Mouse (Mus musculus) limb, embryonic 12.5 days (tissue): ENCODE data around the gene Ano9. TPM values are rescaled to one million over a fixed set of nuclear protein-coding genes. Genes with fewer than 3 reads are reported as not detected.
A peak's percentile ranks its signal among the peaks of the same experiment; 100 is the strongest.

Source experiments
- ATAC-seq: fragments of 200-750 bp; cut with Nextera tagmentation; 2 replicates; pipeline ENCODE4 v1.8.0; 2017; ENCODE audit warnings: low read depth, moderate TSS enrichment; ENCODE audit not compliant: insufficient number of reproducible peaks, insufficient read depth, low FRiP score, low TSS enrichment
- H3K27ac ChIP-seq: fragments of 300-500 bp; sonication (generic); 2 replicates; pipeline ENCODE4 v1.5.1; 2016; ENCODE audit warnings: mild to moderate bottlenecking, moderate library complexity
- H3K27me3 ChIP-seq: fragments of 300-500 bp; sonication (generic); 2 replicates; pipeline ENCODE4 v1.6.1; 2016; ENCODE audit warnings: mild to moderate bottlenecking, moderate library complexity
- H3K36me3 ChIP-seq: fragments of 300-500 bp; sonication (generic); 2 replicates; pipeline ENCODE4 v1.6.1; 2016; ENCODE audit warnings: mild to moderate bottlenecking, moderate library complexity
- H3K4me1 ChIP-seq: fragments of 300-500 bp; sonication (generic); replicated peaks from 2 replicates; pipeline ENCODE4 v1.6.1; 2016
- H3K4me2 ChIP-seq: fragments of 300-500 bp; sonication (generic); 2 replicates; pipeline ENCODE4 v1.6.1; 2016; ENCODE audit warnings: mild to moderate bottlenecking, moderate library complexity
- H3K4me3 ChIP-seq: fragments of 300-500 bp; sonication (generic); replicated peaks from 2 replicates; pipeline ENCODE4 v1.5.1; 2016; ENCODE audit warnings: mild to moderate bottlenecking
- H3K9ac ChIP-seq: fragments of 300-500 bp; sonication (generic); replicated peaks from 2 replicates; pipeline ENCODE4 v1.6.1; 2016; ENCODE audit warnings: mild to moderate bottlenecking, moderate library complexity
- H3K9me3 ChIP-seq: fragments of 300-500 bp; sonication (generic); 2 replicates; pipeline ENCODE4 v1.6.1; 2016; ENCODE audit warnings: mild to moderate bottlenecking, moderate library complexity
- WGBS: fragments of 180-500 bp; shearing (Covaris S2); methylation state at CpG from one replicate; pipeline ENCODE4 v1.1.7; 2016; 5-methylcytosine and 5-hydroxymethylcytosine counted together
- polyA plus RNA-seq: library from polyadenylated mRNA; unstranded; fragments of >200 nt; fragmentation: Nextera tagmentation; extraction: Ambion mirVana; gene quantifications from 2 replicates; pipeline ENCODE4 v1.2.1, GENCODE M21; 2016

Ano9 gene
- polyA plus RNA-seq, 1 experiment from 2014 or later = 2.0 TPM

DNA sequence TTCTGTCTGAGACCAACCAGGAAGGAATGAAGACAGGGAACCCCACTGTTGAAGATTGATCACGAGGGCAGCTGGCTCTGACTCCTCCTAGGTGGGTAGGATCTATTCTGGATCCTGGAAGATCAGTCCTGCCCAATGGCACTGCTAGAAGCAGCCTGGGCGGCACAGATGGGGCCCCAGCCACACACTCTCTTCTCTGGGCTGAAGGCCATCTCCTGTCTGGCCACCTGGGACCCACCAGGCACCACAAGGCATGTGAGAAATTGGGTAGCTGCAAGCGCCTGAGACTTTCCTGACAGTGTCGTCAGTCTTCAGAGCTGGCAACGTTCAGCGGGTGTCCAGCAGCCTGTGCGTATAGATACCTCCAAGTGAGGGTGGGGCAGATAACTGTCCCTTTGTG is 55.1 kb downstream of the Ano9 start:
- Histone ChIP-seq H3K27me3 (no peaks in the 10 kb centered on the region), H3K9ac (peak overlapping the region; percentile 94; the same call in 1 of the 2 replicates), H3K27ac (no peak overlapping the region), H3K9me3 (no peaks in the 10 kb centered on the region), H3K4me2 (peak overlapping the region; percentile 2; the same call in 1 of the 2 replicates), H3K4me1 (peaks cover 15% of the 10 kb centered on the region), H3K4me3 (no peak overlapping the region; the same call in 1 of the 2 replicates), H3K36me3 (peaks cover 41% of the 10 kb centered on the region)
- 86% methylated on average over 7 of the region's 7 CpGs for WGBS
- no peak for ATAC-seq

DNA sequence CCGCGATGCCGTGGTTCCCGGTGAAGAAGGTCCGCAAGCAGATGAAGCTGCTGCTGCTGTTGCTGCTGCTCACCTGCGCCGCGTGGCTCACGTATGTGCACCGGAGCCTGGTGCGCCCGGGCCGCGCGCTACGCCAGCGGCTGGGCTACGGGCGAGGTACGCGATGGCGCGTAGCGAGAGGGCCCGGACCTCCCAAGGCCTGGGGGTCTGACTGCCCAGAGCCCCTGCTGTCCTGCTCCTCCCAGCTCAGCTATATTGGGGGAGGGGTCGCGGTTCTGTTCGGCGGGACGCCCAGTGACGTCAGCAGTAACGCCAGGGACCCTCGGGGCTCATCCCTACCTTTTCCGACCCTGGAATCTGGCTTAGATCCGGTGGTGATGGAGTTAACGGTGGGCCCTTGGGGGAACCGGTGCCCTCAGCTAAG is 56.3 kb downstream of the Ano9 start:
- no peaks in the 10 kb centered on the region for H3K9me3 ChIP-seq
- 0% methylated on average over 37 of the region's 37 CpGs for WGBS
- H3K4me2 ChIP-seq = peak overlapping the region; percentile 93
- H3K9ac ChIP-seq = peak overlapping the region; percentile 94
- peaks cover 15% of the 10 kb centered on the region for H3K4me1 ChIP-seq
- peak overlapping the region; percentile 85 for H3K4me3 ChIP-seq
- peaks cover 29% of the 10 kb centered on the region for H3K36me3 ChIP-seq
- ATAC-seq = peak; percentile 34; the same call in 1 of the 2 replicates
- no peaks in the 10 kb centered on the region for H3K27me3 ChIP-seq
- peak overlapping the region; percentile 75 for H3K27ac ChIP-seq

DNA sequence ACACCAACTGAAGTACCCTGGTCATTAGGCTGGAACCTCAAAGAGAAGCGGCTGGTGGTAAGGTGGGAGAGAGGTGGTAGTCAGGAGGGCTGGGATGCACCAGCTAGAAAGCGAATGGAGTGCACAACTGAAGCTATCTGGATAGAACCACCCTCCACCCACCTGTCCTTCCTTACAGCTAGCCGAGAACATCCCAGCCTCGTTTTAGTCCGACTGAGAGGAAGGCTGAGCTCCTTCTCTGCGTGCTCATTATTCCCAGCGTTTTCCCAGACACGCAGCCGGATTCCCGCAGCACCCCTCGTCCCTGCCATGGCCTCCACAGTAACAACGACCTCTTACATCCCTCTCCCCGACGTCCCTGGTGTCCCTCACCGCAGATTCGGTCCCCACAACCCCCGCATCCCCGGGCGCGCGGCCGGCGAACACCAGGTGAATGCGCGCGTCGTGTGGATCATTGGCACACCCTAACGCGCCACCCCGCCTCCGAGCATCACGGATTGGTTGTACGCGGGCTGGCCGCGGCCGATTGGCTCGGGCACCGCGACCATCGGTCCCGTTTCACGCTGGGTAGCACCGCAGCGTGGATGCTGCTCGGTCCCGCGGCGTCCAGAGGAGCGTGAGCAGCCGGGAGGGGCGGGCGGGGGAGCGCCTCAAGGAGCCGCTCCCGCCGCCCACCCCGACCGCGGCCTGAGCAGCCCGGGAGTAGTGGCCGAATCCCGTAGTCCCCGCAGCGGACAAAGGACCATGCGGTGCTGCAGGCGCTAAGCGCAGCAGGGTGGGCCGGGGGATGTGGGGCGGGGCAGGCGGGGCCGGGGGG is 57.0 kb downstream of the Ano9 start, which contains the start of gene B4galnt4:
Gene B4galnt4 (plus strand): TSS at position 679 of the 817 bp plus-strand sequence.
- Histone ChIP-seq H3K27ac (peak within 1 kb of the TSS; percentile 75), H3K36me3 (peaks cover 22% of the 10 kb centered on the region), H3K27me3 (no peaks in the 10 kb centered on the region), H3K4me3 (peak within 1 kb of the TSS; percentile 85), H3K9me3 (no peaks in the 10 kb centered on the region), H3K4me1 (peaks cover 15% of the 10 kb centered on the region), H3K4me2 (peak within 1 kb of the TSS; percentile 93), H3K9ac (peak within 1 kb of the TSS; percentile 94)
- ATAC-seq = peak; percentile 97
- under 1% methylated on average over 71 of the region's 72 CpGs for WGBS

DNA sequence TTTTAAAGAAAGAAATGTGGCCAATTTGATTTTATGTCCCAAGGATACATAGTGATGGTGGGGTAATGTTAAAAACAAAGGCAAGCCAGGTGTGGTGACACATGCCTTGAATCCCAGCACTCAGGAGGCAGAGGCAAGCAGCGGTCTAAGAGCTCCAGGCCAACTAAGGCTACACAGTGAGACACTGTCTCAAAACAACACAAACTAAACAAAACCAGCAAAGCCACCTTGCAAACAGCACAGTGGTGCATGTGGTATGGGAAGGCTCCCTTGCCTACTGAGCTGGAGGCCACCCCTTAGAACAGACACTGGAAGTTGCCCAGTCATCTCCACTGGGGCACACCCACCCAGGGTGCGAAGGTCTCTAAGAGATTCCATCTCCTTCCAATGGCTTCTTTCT is 57.7 kb downstream of the Ano9 start:
- Histone ChIP-seq H3K4me3 (peak overlapping the region; percentile 85), H3K4me1 (peaks cover 15% of the 10 kb centered on the region), H3K27me3 (no peaks in the 10 kb centered on the region), H3K4me2 (peak overlapping the region; percentile 93), H3K9ac (peak overlapping the region; percentile 94), H3K36me3 (peaks cover 15% of the 10 kb centered on the region), H3K9me3 (no peaks in the 10 kb centered on the region), H3K27ac (no peak overlapping the region)
- WGBS = 83% methylated on average over 2 of the region's 2 CpGs
- ATAC-seq = no peak

DNA sequence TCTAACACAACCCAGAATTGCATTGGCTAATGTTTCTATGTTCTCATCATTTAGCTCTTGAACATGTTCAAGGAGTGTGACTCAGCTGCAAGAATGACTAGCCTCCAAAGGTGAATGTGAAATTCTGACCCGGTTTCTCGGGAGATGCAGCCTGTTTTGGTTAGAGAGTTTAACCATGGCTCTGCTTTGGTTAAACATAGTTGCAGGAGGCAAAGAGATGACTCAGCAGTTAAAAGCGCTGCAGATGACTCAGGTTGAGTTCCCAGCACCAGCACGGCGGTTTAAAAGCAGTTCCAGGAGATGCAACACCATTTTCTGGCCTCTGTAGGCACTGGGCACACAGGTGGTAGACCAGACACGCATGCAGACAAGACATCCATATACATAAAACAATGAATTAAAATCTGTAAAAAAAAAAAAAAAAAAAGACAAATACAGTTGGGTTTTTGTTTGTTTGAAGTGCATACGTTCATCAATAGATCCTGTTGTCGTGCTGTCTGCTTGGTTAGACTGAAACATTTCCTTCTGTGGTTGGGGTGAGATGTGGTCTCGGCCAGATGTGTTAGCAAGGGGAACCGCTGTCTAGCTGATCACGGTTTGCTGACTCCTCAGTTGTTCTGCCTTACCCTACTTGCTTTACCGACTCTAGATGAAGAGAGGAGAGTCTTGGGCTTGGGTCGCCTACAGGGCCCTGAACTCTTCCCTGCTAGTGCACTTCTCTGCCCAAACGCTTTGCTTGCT is 58.8 kb downstream of the Ano9 start:
- Histone ChIP-seq H3K4me2 (no peak overlapping the region), H3K9me3 (no peaks in the 10 kb centered on the region), H3K27me3 (no peaks in the 10 kb centered on the region), H3K4me1 (peaks cover 15% of the 10 kb centered on the region), H3K36me3 (peaks cover 3% of the 10 kb centered on the region; the same call in 1 of the 2 replicates), H3K4me3 (no peak overlapping the region), H3K27ac (no peak overlapping the region), H3K9ac (no peak overlapping the region)
- WGBS = 90% methylated on average over 14 of the region's 14 CpGs
- ATAC-seq = no peak

DNA sequence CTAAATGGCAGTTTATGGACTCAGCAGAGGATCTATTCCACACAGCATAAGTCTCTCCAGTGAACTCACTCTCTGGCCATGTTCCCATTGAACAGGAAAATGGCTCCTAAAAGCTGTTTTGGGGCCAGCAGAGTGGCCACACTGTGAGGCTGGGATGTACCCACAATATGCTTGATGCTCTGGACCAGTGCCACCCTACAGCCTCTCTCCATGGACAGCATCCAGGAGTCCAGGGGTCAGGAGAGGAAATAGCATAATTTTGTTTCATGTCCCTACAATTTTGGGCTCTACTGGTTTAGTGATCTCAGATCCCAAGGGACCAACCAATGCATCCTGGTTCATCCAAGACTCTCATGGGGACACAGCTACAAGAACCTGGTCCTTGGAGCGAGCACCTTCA is 60.1 kb downstream of the Ano9 start:
- no peak for ATAC-seq
- Histone ChIP-seq H3K4me3 (no peak overlapping the region), H3K4me1 (peaks cover 15% of the 10 kb centered on the region), H3K4me2 (no peak overlapping the region), H3K27me3 (no peaks in the 10 kb centered on the region), H3K9me3 (no peaks in the 10 kb centered on the region), H3K9ac (no peak overlapping the region), H3K36me3 (no peaks in the 10 kb centered on the region), H3K27ac (no peak overlapping the region)
- 97% methylated on average over 1 of the region's 1 CpGs for whole genome bisulfite sequencing

DNA sequence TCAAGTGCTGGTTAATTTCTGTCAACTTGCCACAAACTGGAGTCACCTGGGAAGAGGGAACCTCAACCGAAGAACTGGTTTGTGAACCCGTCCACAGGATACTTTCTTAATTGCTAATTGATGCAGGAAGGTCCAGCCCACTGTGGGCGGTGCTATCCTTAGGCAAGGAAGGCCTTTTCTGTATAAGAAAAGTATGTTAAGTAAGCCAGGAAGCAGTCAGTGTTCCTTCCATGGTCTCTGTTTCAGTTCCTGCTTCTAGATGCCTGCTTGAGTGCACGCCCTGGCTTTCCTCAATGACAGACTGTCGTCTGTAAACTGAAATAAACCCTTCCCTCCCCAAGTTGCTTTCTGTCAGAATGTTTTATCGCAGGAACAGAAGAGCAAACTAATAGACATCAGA is 60.6 kb downstream of the Ano9 start:
- H3K4me2 ChIP-seq = no peak overlapping the region
- ATAC-seq = no peak
- 88% methylated on average over 6 of the region's 6 CpGs for WGBS
- H3K27me3 ChIP-seq = no peaks in the 10 kb centered on the region
- no peak overlapping the region for H3K27ac ChIP-seq
- H3K9ac ChIP-seq = no peak overlapping the region
- no peak overlapping the region for H3K4me3 ChIP-seq
- H3K36me3 ChIP-seq = no peaks in the 10 kb centered on the region
- no peaks in the 10 kb centered on the region for H3K9me3 ChIP-seq
- peaks cover 12% of the 10 kb centered on the region for H3K4me1 ChIP-seq

DNA sequence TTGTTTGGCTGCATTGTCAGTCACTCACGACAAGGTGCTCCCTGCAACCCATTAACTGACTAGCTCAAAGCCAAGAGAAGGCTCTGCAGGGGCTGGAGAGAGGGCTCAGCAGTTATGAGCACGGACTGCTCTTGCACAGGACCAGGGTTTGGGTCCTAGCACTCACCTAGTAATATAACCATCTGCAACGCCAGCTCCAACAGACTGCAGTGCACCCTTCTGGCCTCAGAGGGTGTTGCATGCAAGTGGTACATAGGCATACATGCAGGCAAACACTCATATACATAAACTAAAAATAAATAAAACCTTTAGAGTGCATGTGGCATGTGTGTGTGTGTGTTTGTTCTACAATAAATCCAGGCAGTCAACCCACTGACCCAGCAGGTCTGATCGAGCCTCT is 61.8 kb downstream of the Ano9 start:
- ATAC-seq = no peak
- WGBS = 80% methylated on average over 4 of the region's 4 CpGs
- H3K9ac ChIP-seq = no peak overlapping the region
- no peak overlapping the region for H3K27ac ChIP-seq
- no peak overlapping the region for H3K4me2 ChIP-seq
- H3K9me3 ChIP-seq = no peaks in the 10 kb centered on the region
- no peak overlapping the region for H3K4me3 ChIP-seq
- H3K4me1 ChIP-seq = peaks cover 7% of the 10 kb centered on the region
- H3K27me3 ChIP-seq = no peaks in the 10 kb centered on the region
- no peaks in the 10 kb centered on the region for H3K36me3 ChIP-seq

DNA sequence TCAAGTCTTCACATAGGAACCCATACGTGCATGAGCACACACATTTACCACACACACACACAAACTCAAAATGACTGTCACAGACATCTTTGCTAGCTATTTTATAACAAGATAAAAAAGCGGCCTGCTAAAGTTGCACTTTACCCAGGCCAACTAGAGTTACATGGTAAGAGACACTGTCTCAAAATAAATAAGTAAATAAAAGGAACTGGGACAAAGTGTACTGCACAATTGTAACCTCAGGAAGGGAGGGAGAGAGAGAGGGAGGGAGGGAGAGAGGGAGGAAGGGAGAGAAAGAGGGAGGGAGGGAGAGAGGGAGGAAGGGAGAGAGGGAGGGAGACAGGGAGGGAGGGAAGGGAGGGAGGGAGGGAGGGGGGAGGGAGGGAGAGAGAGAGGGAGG is 65.2 kb downstream of the Ano9 start:
- ATAC-seq = no peak
- Histone ChIP-seq H3K9ac (no peak overlapping the region), H3K36me3 (no peaks in the 10 kb centered on the region), H3K4me1 (peaks cover 11% of the 10 kb centered on the region), H3K27me3 (no peaks in the 10 kb centered on the region), H3K27ac (no peak overlapping the region), H3K9me3 (no peaks in the 10 kb centered on the region), H3K4me2 (no peak overlapping the region), H3K4me3 (no peak overlapping the region)
- 88% methylated on average over 2 of the region's 2 CpGs for WGBS

DNA sequence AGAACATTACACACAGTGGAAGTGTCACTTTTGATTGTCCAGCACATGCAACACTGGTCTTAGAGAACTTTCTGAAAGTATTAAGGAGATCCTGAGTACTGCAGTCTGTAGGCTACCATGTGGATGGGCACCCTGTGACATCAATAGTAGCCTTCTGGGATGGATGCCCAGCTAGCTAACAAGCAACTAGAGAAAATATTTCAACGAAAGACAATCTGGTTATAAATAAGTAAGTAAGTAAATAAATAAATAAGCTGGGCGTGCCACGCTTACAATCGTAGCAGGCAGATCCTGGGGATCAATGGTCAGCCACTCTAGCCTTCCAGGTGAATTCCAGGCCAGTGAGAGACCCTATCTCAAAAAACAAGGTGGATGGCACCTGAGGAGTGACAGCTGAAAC is 65.6 kb downstream of the Ano9 start:
- Histone ChIP-seq H3K9me3 (no peaks in the 10 kb centered on the region), H3K4me3 (no peak overlapping the region), H3K27ac (no peak overlapping the region), H3K36me3 (no peaks in the 10 kb centered on the region), H3K27me3 (no peaks in the 10 kb centered on the region), H3K4me1 (peaks cover 15% of the 10 kb centered on the region), H3K9ac (no peak overlapping the region), H3K4me2 (no peak overlapping the region)
- 86% methylated on average over 4 of the region's 4 CpGs for WGBS
- ATAC-seq = no peak
